Mouse (Mus musculus): ENCODE results near the gene Sult1c1. TPM values are rescaled to one million over a fixed set of nuclear protein-coding genes. Genes with fewer than 3 reads are reported as not detected.
"Not testable (repeated sequence)": the region's sequence is repeated elsewhere in the genome, so short reads cannot be mapped to it uniquely, and the experiment has no call there.

Sult1c1 gene
- not detected in 2 replicates for polyA plus RNA-seq (2015; fragmentation: Nextera tagmentation; extraction: Ambion mirVana)

- Histone ChIP-seq H3K27me3 (replicated peaks; ENCODE audit: control insufficient read depth, insufficient read depth, low read length) (no peaks in the 10 kb centered on the region), H3K9me3 (ENCODE audit: control insufficient read depth, low read length) (no peaks in the 10 kb centered on the region), H3K4me1 (ENCODE audit: control insufficient read depth, insufficient read depth, low read length) (no peaks in the 10 kb centered on the region), H3K36me3 (ENCODE audit: control insufficient read depth, insufficient read depth, low read length) (no peaks in the 10 kb centered on the region), H3K4me2 (ENCODE audit: low read depth, low read length) (no peak within 1 kb of the TSS), H3K4me3 (ENCODE audit: low read length) (no peak within 1 kb of the TSS), H3K27ac (ENCODE audit: low read length) (no peak within 1 kb of the TSS), H3K9ac (ENCODE audit: low read depth, low read length) (no peak within 1 kb of the TSS)
- 87% methylated on average over 6 of the region's 6 CpGs for WGBS
- ATAC-seq = no peak
Observed at GRCm38 (mm10) chr17:53990574-53990973, at the start of gene Sult1c1. Gene Sult1c1, minus strand, starts transcription at chr17:53990674.

GRCm38 (mm10) chr17:54014204-54014603, 23.7 kb upstream of the Sult1c1 start:
- H3K27me3 ChIP-seq (replicated peaks; ENCODE audit: control insufficient read depth, insufficient read depth, low read length) = no peaks in the 10 kb centered on the region
- no peak overlapping the region for H3K4me2 ChIP-seq (ENCODE audit: low read depth, low read length)
- H3K27ac ChIP-seq (ENCODE audit: low read length) = no peak overlapping the region
- no peaks in the 10 kb centered on the region for H3K36me3 ChIP-seq (ENCODE audit: control insufficient read depth, insufficient read depth, low read length)
- H3K4me1 ChIP-seq (ENCODE audit: control insufficient read depth, insufficient read depth, low read length) = no peaks in the 10 kb centered on the region
- WGBS = 13% methylated on average over 1 of the region's 1 CpGs
- H3K9ac ChIP-seq (ENCODE audit: low read depth, low read length) = no peak overlapping the region
- no peaks in the 10 kb centered on the region for H3K9me3 ChIP-seq (ENCODE audit: control insufficient read depth, low read length)
- H3K4me3 ChIP-seq (ENCODE audit: low read length) = no peak overlapping the region
- ATAC-seq = no peak

GRCm38 (mm10) chr17:54011196-54011595, 20.7 kb upstream of the Sult1c1 start:
- ATAC-seq = no peak
- Histone ChIP-seq H3K9ac (ENCODE audit: low read depth, low read length) (no peak overlapping the region), H3K9me3 (ENCODE audit: control insufficient read depth, low read length) (no peaks in the 10 kb centered on the region), H3K27ac (ENCODE audit: low read length) (no peak overlapping the region), H3K27me3 (replicated peaks; ENCODE audit: control insufficient read depth, insufficient read depth, low read length) (no peaks in the 10 kb centered on the region), H3K4me3 (ENCODE audit: low read length) (no peak overlapping the region), H3K4me2 (ENCODE audit: low read depth, low read length) (no peak overlapping the region), H3K4me1 (ENCODE audit: control insufficient read depth, insufficient read depth, low read length) (no peaks in the 10 kb centered on the region), H3K36me3 (ENCODE audit: control insufficient read depth, insufficient read depth, low read length) (no peaks in the 10 kb centered on the region)

GRCm38 (mm10) chr17:54010536-54010935, 20.1 kb upstream of the Sult1c1 start:
- not testable (repeated sequence) for H3K9me3 ChIP-seq (ENCODE audit: control insufficient read depth, low read length); H3K4me1 ChIP-seq (ENCODE audit: control insufficient read depth, insufficient read depth, low read length); H3K9ac ChIP-seq (ENCODE audit: low read depth, low read length); H3K4me2 ChIP-seq (ENCODE audit: low read depth, low read length); H3K4me3 ChIP-seq (ENCODE audit: low read length); H3K27me3 ChIP-seq (replicated peaks; ENCODE audit: control insufficient read depth, insufficient read depth, low read length); H3K27ac ChIP-seq (ENCODE audit: low read length); ATAC-seq; H3K36me3 ChIP-seq (ENCODE audit: control insufficient read depth, insufficient read depth, low read length)
- 61% methylated on average over 1 of the region's 1 CpGs for WGBS

- Histone ChIP-seq H3K4me3 (ENCODE audit: low read length) (no peak overlapping the region), H3K27me3 (replicated peaks; ENCODE audit: control insufficient read depth, insufficient read depth, low read length) (no peaks in the 10 kb centered on the region), H3K4me1 (ENCODE audit: control insufficient read depth, insufficient read depth, low read length) (no peaks in the 10 kb centered on the region), H3K9ac (ENCODE audit: low read depth, low read length) (no peak overlapping the region), H3K27ac (ENCODE audit: low read length) (no peak overlapping the region), H3K4me2 (ENCODE audit: low read depth, low read length) (no peak overlapping the region), H3K36me3 (ENCODE audit: control insufficient read depth, insufficient read depth, low read length) (no peaks in the 10 kb centered on the region), H3K9me3 (ENCODE audit: control insufficient read depth, low read length) (no peaks in the 10 kb centered on the region)
- no peak for ATAC-seq
- 74% methylated on average over 4 of the region's 4 CpGs for WGBS
Observed at GRCm38 (mm10) chr17:54003522-54003921, 13.0 kb upstream of the Sult1c1 start.

GRCm38 (mm10) chr17:53973606-53974005, 16.9 kb downstream of the Sult1c1 start:
- Histone ChIP-seq H3K4me1 (ENCODE audit: control insufficient read depth, insufficient read depth, low read length) (no peaks in the 10 kb centered on the region), H3K9ac (ENCODE audit: low read depth, low read length) (no peak overlapping the region), H3K4me2 (ENCODE audit: low read depth, low read length) (no peak overlapping the region), H3K36me3 (ENCODE audit: control insufficient read depth, insufficient read depth, low read length) (no peaks in the 10 kb centered on the region), H3K9me3 (ENCODE audit: control insufficient read depth, low read length) (no peaks in the 10 kb centered on the region), H3K27me3 (replicated peaks; ENCODE audit: control insufficient read depth, insufficient read depth, low read length) (no peaks in the 10 kb centered on the region), H3K4me3 (ENCODE audit: low read length) (no peak overlapping the region), H3K27ac (ENCODE audit: low read length) (no peak overlapping the region)
- no peak for ATAC-seq
- WGBS = 89% methylated on average over 4 of the region's 4 CpGs

GRCm38 (mm10) chr17:53941569-53942162, 48.8 kb downstream of the Sult1c1 start:
- H3K4me1 ChIP-seq (ENCODE audit: control insufficient read depth, insufficient read depth, low read length) = no peaks in the 10 kb centered on the region
- H3K27ac ChIP-seq (ENCODE audit: low read length) = no peak overlapping the region
- H3K4me2 ChIP-seq (ENCODE audit: low read depth, low read length) = no peak overlapping the region
- H3K9ac ChIP-seq (ENCODE audit: low read depth, low read length) = no peak overlapping the region
- 90% methylated on average over 19 of the region's 19 CpGs for WGBS
- no peaks in the 10 kb centered on the region for H3K36me3 ChIP-seq (ENCODE audit: control insufficient read depth, insufficient read depth, low read length)
- no peaks in the 10 kb centered on the region for H3K9me3 ChIP-seq (ENCODE audit: control insufficient read depth, low read length)
- no peak for ATAC-seq
- no peak overlapping the region for H3K4me3 ChIP-seq (ENCODE audit: low read length)
- H3K27me3 ChIP-seq (replicated peaks; ENCODE audit: control insufficient read depth, insufficient read depth, low read length) = no peaks in the 10 kb centered on the region

- H3K9me3 ChIP-seq (ENCODE audit: control insufficient read depth, low read length) = no peaks in the 10 kb centered on the region
- no peaks in the 10 kb centered on the region for H3K36me3 ChIP-seq (ENCODE audit: control insufficient read depth, insufficient read depth, low read length)
- no peak overlapping the region for H3K4me3 ChIP-seq (ENCODE audit: low read length)
- H3K27ac ChIP-seq (ENCODE audit: low read length) = no peak overlapping the region
- no peaks in the 10 kb centered on the region for H3K27me3 ChIP-seq (replicated peaks; ENCODE audit: control insufficient read depth, insufficient read depth, low read length)
- H3K4me1 ChIP-seq (ENCODE audit: control insufficient read depth, insufficient read depth, low read length) = no peaks in the 10 kb centered on the region
- no peak for ATAC-seq
- WGBS = 85% methylated on average over 8 of the region's 8 CpGs
- H3K4me2 ChIP-seq (ENCODE audit: low read depth, low read length) = no peak overlapping the region
- H3K9ac ChIP-seq (ENCODE audit: low read depth, low read length) = no peak overlapping the region
Observed at GRCm38 (mm10) chr17:53940726-53941125, 49.7 kb downstream of the Sult1c1 start.
